Mouse (Mus musculus) heart, embryonic 15.5 days (tissue): ENCODE measurements around the gene Gpm6b. TPM values are rescaled to one million over a fixed set of nuclear protein-coding genes. Genes with fewer than 3 reads are reported as not detected.

Experiments
- ATAC-seq: fragments of 200-750 bp; cut with Nextera tagmentation; replicated peaks from 2 replicates; pipeline ENCODE4 v1.8.0; 2017; ENCODE audit warnings: low read depth, moderate TSS enrichment; ENCODE audit not compliant: insufficient number of reproducible peaks, insufficient read depth, low FRiP score
- H3K27ac ChIP-seq: fragments of 300-500 bp; sonication (generic); 2 replicates; pipeline ENCODE4 v1.5.1; 2015; ENCODE audit warnings: mild to moderate bottlenecking, inconsistent platforms
- H3K27me3 ChIP-seq: fragments of 300-500 bp; sonication (generic); 2 replicates; pipeline ENCODE4 v1.6.1; 2015; ENCODE audit warnings: inconsistent platforms
- H3K36me3 ChIP-seq: fragments of 300-500 bp; sonication (generic); 2 replicates; pipeline ENCODE4 v1.6.1; 2015; ENCODE audit warnings: mild to moderate bottlenecking, inconsistent platforms
- H3K4me1 ChIP-seq: fragments of 300-500 bp; sonication (generic); replicated peaks from 2 replicates; pipeline ENCODE4 v1.6.1; 2015; ENCODE audit warnings: inconsistent platforms
- H3K4me2 ChIP-seq: fragments of 300-500 bp; sonication (generic); 2 replicates; pipeline ENCODE4 v1.6.1; 2015; ENCODE audit warnings: inconsistent platforms, mild to moderate bottlenecking, moderate library complexity
- H3K4me3 ChIP-seq: fragments of 300-500 bp; sonication (generic); 2 replicates; pipeline ENCODE4 v1.5.1; 2015; ENCODE audit warnings: mild to moderate bottlenecking, inconsistent platforms
- H3K9ac ChIP-seq: fragments of 300-500 bp; sonication (generic); 2 replicates; pipeline ENCODE4 v1.6.1; 2015; ENCODE audit warnings: mild to moderate bottlenecking, inconsistent platforms
- H3K9me3 ChIP-seq: fragments of 300-500 bp; sonication (generic); replicated peaks from 2 replicates; pipeline ENCODE4 v1.6.1; 2016; ENCODE audit warnings: inconsistent platforms
- WGBS: fragments of 180-500 bp; shearing (Covaris S2); methylation state at CpG from one replicate; pipeline ENCODE4 v1.1.7; 2015; ENCODE audit warnings: mixed read lengths; 5-methylcytosine and 5-hydroxymethylcytosine counted together
- polyA plus RNA-seq: library from polyadenylated mRNA; unstranded; fragments of >200 nt; fragmentation: Nextera tagmentation; extraction: Ambion mirVana; gene quantifications from 2 replicates; pipeline ENCODE4 v1.2.1, GENCODE M21; 2015

Gene Gpm6b
- polyA plus RNA-seq, result 6.9 and 10.9 TPM in 2 replicates

GRCm38 (mm10) chrX:166238831-166239460, at the start of gene Gpm6b:
Gene Gpm6b (plus strand): TSS chrX:166238911.
- no peak within 1 kb of the TSS for H3K27ac ChIP-seq
- H3K9ac ChIP-seq, result peak within 1 kb of the TSS; percentile 49
- peaks cover 26% of the 10 kb centered on the region for H3K27me3 ChIP-seq
- peak within 1 kb of the TSS; percentile 56 for H3K4me3 ChIP-seq
- no peaks in the 10 kb centered on the region for H3K36me3 ChIP-seq
- H3K9me3 ChIP-seq, result no peaks in the 10 kb centered on the region
- peak; percentile 77 for ATAC-seq
- 20% methylated on average over 52 of the region's 63 CpGs for WGBS
- no peaks in the 10 kb centered on the region for H3K4me1 ChIP-seq
- H3K4me2 ChIP-seq, result peak within 1 kb of the TSS; percentile 95

GRCm38 (mm10) chrX:166196327-166196726, 42.4 kb upstream of the Gpm6b start:
- ATAC-seq, result no peak
- Histone ChIP-seq H3K27me3 (no peaks in the 10 kb centered on the region), H3K4me1 (no peaks in the 10 kb centered on the region), H3K9ac (no peak overlapping the region), H3K27ac (no peak overlapping the region), H3K9me3 (no peaks in the 10 kb centered on the region), H3K36me3 (no peaks in the 10 kb centered on the region), H3K4me3 (no peak overlapping the region), H3K4me2 (no peak overlapping the region)

DNA sequence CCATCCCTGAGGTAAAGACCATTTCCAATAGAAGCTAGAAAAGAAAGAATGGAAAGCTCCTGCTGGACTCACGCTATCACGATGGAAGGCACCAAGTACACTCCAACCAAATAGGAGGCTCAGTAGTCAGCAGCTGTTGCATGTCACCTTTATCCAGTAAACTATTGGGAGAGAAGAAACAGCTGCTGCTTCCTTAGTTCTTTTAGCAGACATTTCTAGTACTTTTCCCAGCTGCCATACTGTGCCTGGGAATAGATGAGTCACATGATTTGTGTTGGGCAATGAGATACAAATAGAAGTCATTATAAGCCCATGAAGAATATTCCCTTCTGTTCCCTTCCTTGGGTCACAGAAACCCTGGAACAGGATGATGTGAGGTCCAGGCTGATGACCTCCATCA, 40.4 kb upstream of the Gpm6b start:
- no peak overlapping the region for H3K9ac ChIP-seq
- H3K4me2 ChIP-seq, result no peak overlapping the region
- H3K27ac ChIP-seq, result no peak overlapping the region
- no peaks in the 10 kb centered on the region for H3K27me3 ChIP-seq
- no peaks in the 10 kb centered on the region for H3K36me3 ChIP-seq
- ATAC-seq, result no peak
- H3K9me3 ChIP-seq, result no peaks in the 10 kb centered on the region
- no peaks in the 10 kb centered on the region for H3K4me1 ChIP-seq
- WGBS, result 69% methylated on average over 2 of the region's 2 CpGs
- no peak overlapping the region for H3K4me3 ChIP-seq

- H3K27me3 ChIP-seq, result no peaks in the 10 kb centered on the region
- H3K36me3 ChIP-seq, result no peaks in the 10 kb centered on the region
- no peaks in the 10 kb centered on the region for H3K4me1 ChIP-seq
- H3K27ac ChIP-seq, result no peak overlapping the region
- no peak overlapping the region for H3K4me2 ChIP-seq
- no peaks in the 10 kb centered on the region for H3K9me3 ChIP-seq
- ATAC-seq, result no peak
- no peak overlapping the region for H3K4me3 ChIP-seq
- no peak overlapping the region for H3K9ac ChIP-seq
Observed at GRCm38 (mm10) chrX:166199812-166200211, 38.9 kb upstream of the Gpm6b start.

GRCm38 (mm10) chrX:166214576-166214975, 24.1 kb upstream of the Gpm6b start:
- no peak overlapping the region for H3K4me3 ChIP-seq
- no peak overlapping the region for H3K4me2 ChIP-seq
- H3K9ac ChIP-seq, result no peak overlapping the region
- H3K27ac ChIP-seq, result no peak overlapping the region
- H3K4me1 ChIP-seq, result no peaks in the 10 kb centered on the region
- WGBS, result 64% methylated on average over 2 of the region's 2 CpGs
- H3K36me3 ChIP-seq, result no peaks in the 10 kb centered on the region
- no peaks in the 10 kb centered on the region for H3K9me3 ChIP-seq
- no peak for ATAC-seq
- no peaks in the 10 kb centered on the region for H3K27me3 ChIP-seq

DNA sequence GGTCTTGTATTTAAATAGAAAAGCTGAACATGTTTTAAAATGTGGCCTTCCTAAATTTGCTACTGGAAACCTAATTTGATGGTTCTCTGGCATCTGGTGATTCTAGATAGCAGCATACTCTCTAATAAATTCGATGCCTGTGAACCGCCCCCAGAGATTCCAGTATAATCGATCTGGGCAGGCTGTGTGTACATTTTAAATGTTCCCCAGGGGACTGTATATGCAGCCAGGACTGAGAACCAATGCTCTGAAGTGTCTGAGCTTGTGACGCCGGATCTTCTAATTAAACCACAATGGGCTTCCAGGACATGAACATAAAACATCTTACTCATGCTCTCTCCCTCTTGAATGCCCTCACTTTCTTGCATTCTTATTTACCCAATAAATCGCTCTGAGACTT, 22.5 kb upstream of the Gpm6b start:
- 77% methylated on average over 6 of the region's 6 CpGs for WGBS
- H3K36me3 ChIP-seq, result no peaks in the 10 kb centered on the region
- no peaks in the 10 kb centered on the region for H3K4me1 ChIP-seq
- H3K4me3 ChIP-seq, result no peak overlapping the region
- H3K4me2 ChIP-seq, result no peak overlapping the region
- H3K9ac ChIP-seq, result no peak overlapping the region
- no peaks in the 10 kb centered on the region for H3K9me3 ChIP-seq
- H3K27me3 ChIP-seq, result no peaks in the 10 kb centered on the region
- no peak overlapping the region for H3K27ac ChIP-seq
- no peak for ATAC-seq

GRCm38 (mm10) chrX:166216720-166217119, 22.0 kb upstream of the Gpm6b start:
- Histone ChIP-seq H3K27ac (no peak overlapping the region), H3K27me3 (no peaks in the 10 kb centered on the region), H3K9ac (no peak overlapping the region), H3K36me3 (no peaks in the 10 kb centered on the region), H3K4me1 (no peaks in the 10 kb centered on the region), H3K4me3 (no peak overlapping the region), H3K9me3 (no peaks in the 10 kb centered on the region), H3K4me2 (no peak overlapping the region)
- WGBS, result 87% methylated on average over 8 of the region's 8 CpGs
- ATAC-seq, result no peak

DNA sequence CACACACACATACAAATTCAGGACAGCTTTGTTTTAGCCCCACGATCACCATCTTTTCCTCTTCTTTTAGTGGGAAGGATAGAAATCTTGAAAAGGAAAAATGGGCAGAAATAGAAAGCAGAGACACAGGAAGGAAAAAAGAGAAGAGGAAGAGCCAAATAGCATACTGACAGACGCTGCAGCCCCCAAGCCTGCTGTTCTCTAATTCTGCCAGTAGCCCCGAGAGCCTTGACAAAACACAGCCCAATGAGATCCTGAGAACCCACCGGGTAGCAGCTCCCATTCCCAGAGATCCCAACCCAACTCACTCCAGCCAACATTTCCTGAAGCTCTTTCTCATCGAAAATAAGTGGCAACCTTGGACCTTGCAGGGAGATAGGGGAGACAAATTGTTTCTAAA, 19.4 kb upstream of the Gpm6b start:
- ATAC-seq, result no peak
- Histone ChIP-seq H3K4me1 (no peaks in the 10 kb centered on the region), H3K9ac (no peak overlapping the region), H3K4me2 (no peak overlapping the region), H3K36me3 (no peaks in the 10 kb centered on the region), H3K4me3 (no peak overlapping the region), H3K27ac (no peak overlapping the region), H3K27me3 (no peaks in the 10 kb centered on the region), H3K9me3 (no peaks in the 10 kb centered on the region)
- 44% methylated on average over 5 of the region's 5 CpGs for WGBS

DNA sequence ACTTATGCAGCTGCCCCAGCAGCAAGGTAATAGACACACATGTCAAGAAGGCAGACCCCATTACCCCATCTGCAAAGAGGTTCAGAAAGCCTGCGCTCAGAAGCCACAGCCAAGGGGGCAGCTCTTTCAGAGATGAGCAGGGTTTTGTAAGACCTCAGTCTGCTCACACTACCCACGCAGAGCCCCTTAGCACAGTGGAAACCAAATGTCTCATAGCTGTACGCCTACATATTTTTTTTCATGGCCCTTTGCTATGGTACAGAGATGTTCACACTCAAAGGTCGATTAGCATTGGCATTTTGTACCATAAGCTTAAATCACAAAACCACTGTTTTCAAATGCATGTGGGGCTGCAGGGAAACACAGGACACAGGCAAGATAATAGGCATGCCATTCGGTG, 11.9 kb upstream of the Gpm6b start:
- Histone ChIP-seq H3K4me2 (no peak overlapping the region), H3K27ac (no peak overlapping the region), H3K27me3 (no peaks in the 10 kb centered on the region), H3K9me3 (no peaks in the 10 kb centered on the region), H3K9ac (no peak overlapping the region), H3K4me1 (no peaks in the 10 kb centered on the region), H3K4me3 (no peak overlapping the region), H3K36me3 (no peaks in the 10 kb centered on the region)
- no peak for ATAC-seq
- WGBS, result 71% methylated on average over 5 of the region's 5 CpGs

- 63% methylated on average over 3 of the region's 3 CpGs for whole genome bisulfite sequencing
Observed at GRCm38 (mm10) chrX:166229750-166230149, 9.0 kb upstream of the Gpm6b start.

DNA sequence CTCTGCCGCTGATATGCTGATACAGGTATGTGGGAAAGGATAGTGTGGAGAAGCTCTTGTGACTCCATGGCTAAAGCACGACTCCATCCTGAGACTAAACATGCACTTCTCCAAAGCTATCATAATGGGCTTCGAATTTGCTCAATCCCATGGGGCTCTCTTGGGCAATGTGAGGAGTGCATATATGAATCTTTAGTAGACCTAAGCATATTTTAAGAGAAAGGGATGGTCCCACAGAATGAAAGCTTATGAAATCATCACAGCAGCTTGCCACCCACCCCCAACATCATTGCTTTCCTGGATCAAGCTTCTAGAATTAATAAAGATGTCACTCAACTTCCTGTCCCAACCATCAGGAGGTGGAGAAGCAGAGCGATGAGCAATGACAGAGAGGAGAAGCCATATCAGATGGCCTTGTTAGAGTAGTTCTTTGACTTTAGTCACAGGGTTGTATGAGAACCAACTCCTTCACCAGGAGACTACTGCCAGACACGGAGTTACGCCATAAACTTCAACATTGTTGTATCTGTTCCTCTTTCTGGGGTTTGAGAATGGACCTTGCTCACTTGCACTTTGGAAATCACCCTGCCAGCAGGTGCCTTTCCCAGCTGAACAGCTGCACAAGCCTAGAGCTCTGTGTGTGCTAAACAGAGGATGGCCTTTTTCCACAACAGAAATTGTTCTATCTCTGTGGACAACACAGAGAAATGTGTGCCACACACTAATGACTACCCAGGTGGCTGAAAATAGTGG, 8.0 kb upstream of the Gpm6b start:
- Histone ChIP-seq H3K4me2 (no peak overlapping the region), H3K27me3 (no peaks in the 10 kb centered on the region), H3K36me3 (no peaks in the 10 kb centered on the region), H3K9ac (no peak overlapping the region), H3K27ac (no peak overlapping the region), H3K4me3 (no peak overlapping the region), H3K9me3 (no peaks in the 10 kb centered on the region), H3K4me1 (no peaks in the 10 kb centered on the region)
- 78% methylated on average over 6 of the region's 6 CpGs for WGBS
- no peak for ATAC-seq

More at GRCm38 (mm10) chrX:166229750-166230149, 9.0 kb upstream of the Gpm6b start:
- no peaks in the 10 kb centered on the region for H3K27me3 ChIP-seq
- no peaks in the 10 kb centered on the region for H3K4me1 ChIP-seq
- no peak overlapping the region for H3K27ac ChIP-seq
- H3K4me3 ChIP-seq, result no peak overlapping the region
- no peak overlapping the region for H3K4me2 ChIP-seq
- H3K9ac ChIP-seq, result no peak overlapping the region
- H3K9me3 ChIP-seq, result no peaks in the 10 kb centered on the region
- ATAC-seq, result no peak
- H3K36me3 ChIP-seq, result no peaks in the 10 kb centered on the region

DNA sequence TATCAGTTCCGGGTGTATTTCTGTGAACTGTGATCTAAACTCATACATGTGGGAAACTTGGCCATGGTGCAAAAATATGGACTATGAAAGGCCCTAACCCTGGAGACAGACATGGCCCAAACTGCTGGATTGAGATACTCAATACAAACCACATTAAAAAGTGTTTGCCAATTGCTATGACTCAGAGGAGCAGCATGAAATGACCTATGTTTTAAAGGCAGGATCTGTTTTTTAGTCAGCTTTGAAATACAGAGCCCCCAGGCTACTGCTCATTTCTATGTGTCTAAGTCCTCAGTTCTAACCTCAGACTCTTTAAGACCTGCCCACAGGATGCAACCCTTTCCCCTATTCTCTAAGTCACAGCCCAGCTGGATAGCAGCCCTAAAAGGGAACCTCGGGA, 2.6 kb upstream of the Gpm6b start:
- H3K27me3 ChIP-seq, result peaks cover 26% of the 10 kb centered on the region
- no peak overlapping the region for H3K4me3 ChIP-seq
- no peak overlapping the region for H3K27ac ChIP-seq
- no peak overlapping the region for H3K9ac ChIP-seq
- no peaks in the 10 kb centered on the region for H3K9me3 ChIP-seq
- WGBS, result 44% methylated on average over 2 of the region's 2 CpGs
- no peaks in the 10 kb centered on the region for H3K36me3 ChIP-seq
- H3K4me1 ChIP-seq, result no peaks in the 10 kb centered on the region
- no peak overlapping the region for H3K4me2 ChIP-seq
- no peak for ATAC-seq
